Mouse (Mus musculus) brain, adult 2 months (tissue): ENCODE results near the gene Spata5.

Experiments used
- DNase-seq: peaks from one replicate; pipeline ENCODE4 v3.0.0; 2011; ENCODE audit warnings: low read depth, low spot score

Gene Spata5

DNA sequence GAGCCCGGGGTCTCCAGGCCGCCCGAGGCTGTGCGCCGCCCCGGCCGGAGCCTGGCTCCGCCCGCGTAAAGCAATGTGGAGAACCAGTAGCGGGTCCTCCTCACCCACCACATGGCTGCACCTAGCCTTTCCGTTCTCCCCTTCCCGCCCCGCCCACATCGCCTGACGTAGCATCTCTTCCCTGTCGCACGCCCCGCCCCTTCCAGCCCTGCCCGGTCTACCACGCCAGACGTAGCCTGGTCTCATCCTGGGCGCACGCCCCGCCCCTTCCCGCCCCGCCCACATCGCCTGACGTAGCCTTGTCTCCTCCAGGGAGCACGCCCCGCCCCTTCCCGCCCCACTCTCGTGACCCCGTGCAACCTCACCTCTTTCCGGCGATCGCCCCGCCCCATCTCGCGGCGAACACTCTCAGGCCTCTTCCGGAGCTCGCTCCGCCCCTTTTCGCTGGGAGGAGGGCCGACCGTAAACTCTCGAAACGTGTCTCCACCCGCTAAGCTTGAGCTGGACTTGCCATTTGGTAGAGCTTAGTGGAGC lies at the start of gene Spata5:
Gene Spata5 (plus strand): TSS at position 439 of the 534 bp plus-strand sequence.
- DNase-seq: peak; percentile 100

DNA sequence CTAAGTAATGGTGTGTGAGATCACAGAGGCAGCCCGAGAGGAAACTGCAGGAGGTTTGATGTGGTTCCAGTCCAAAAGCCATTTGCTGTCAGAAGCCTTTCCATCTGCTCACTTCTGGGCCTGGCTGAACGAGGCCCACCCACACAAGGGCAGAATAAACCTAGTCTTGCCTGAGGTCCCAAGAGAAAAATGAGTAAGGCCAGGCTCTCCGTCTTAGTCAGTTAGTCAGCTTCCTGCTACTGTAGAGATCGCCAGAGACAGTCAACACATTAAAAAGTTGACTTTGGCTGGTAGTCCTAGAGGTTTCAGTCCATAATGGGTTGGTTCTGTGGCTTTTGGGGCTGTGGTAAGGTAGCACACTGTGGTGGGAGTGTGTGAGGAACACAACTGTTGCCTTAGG lies 49.3 kb upstream of the Spata5 start:
- DNase-seq: no peak

DNA sequence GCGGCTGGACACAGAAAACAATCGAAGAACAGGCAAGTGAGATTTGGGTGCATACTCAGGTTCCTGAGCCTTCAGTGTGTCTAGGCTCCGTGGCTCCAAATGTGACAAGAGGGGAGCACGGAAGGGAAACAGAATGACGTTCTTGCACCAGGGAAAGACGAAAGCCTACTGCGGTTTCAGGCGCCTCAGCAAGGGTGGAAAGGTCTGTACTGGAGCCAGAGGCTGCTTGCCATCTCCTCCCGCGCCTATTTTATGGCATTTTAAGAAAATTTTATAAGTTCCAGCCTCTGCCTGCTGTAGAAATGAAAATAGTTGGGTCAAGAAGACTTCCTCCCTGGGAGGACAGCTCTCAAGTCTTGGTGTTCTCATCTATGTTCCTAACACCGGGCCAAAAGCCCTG lies 46.0 kb upstream of the Spata5 start:
- no peak for DNase-seq

DNA sequence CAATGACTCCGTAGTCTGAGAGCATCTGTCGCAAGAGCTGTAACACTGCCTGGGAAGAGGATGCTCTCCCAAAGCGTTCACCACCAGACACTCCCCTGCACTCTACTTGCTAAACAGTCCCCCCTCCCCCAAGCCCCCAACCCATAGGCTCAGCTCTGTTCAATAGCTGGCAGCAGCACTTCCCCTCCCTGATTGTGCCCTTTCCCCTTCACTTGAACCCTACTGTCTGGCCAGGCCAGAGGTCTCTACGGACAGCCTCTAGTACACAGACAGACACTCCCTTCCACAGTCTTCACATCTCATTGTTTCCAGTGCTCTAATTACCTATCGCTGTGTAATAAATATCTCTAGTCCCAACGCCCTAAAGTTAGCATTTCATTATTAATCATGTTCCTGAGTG lies 41.8 kb upstream of the Spata5 start:
- no peak for DNase-seq

DNA sequence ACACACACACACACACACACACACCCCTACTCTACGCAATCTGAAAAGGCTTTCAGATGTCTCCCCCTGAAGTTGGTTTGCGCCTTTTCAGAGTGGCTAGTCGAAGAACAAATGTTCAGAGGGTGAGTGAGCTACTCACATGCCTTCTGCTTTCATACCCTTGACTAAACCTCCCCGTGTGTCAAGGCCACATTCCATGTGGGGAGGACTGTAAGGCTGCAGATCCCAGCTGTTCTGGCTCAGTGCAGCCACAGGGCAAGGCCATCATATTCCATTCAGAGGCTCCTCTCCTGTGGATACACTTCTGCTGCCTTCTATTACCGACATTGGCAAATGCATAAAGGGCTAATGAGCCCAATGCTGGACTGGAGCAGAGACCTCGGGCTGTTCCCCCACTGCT lies 41.3 kb upstream of the Spata5 start:
- DNase-seq: no peak

DNA sequence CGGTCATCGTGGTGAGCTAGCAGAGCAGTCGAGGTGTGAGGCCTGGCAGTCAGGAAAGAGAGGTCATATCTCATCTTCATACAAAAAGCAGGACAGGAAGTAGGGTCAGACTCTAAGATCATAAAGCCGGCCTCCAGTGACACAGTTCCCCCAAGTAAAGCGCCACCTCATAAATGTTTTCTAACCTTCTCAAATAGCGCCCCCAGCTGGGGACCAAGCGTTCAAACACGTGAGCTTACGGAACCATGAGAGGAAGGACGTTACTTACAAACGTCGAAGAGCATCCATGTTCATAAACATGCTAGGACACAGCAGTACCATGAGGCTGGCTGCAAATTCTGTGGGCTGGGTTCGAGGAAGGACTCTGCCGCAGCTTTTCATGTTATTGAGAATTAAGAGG lies 40.5 kb upstream of the Spata5 start:
- no peak for DNase-seq

DNA sequence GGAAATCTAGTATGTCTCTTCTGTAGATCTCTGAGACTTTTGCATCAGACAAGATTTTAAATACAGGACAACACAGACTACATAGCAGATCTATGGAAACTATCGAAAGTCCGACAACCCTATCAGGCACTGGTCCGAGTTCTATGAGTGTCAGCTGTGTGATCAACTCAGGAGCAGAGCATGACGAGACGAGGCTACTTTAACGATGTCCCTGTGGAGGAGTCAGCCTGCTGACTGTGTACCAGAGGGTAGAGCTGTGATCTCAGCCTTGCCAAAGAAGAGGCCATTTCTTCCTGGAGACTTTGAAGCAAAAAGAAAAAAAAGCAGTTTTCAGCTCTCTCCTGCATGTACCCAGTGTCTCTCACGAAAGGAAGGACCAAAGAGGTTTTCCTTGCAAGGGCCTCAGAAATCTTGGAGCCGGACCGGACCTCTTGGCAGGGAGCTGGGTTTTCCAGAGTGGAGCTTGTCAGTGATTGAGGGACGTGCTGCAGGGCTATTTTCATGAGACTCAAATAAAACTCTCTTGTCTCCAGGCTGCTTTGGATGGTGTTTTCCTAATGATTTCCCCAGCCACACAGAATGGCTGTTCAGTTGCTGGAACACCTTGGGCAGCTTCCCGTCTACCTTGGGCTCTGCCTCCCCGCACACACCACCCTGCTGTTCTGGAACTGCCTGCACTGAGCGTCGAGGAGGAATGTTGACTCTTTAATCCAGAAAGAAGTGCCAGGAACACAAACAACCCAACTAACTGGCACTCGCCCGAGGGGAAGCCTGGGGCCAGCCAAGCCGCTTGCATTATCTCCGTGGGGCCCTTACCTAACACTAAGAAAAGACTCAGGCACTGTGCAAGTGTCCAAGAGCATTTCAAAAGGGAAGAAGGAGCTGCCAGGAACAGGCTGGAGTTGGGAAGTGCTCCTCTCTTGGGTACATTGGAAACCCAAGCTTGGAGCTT lies 39.5 kb upstream of the Spata5 start:
- DNase-seq: no peak

DNA sequence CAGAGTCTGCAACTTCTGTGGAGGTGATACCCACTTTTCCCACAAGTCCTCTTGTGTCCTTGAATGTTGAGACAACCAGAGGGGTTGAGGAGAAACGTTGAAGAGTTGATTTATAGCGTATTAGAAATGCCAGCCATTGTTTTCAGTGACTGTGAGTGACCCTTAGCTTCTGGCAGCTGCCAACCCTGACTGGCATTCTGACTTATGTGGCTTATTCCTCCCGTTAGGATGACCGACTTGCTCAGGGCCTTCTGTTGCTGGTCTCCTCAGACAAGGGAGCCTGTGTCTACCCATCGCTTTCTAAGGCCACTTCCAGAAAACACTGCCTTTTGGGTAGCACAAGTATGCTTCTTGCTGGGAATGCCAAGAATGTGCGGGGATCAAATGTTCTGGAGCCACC lies 38.2 kb upstream of the Spata5 start:
- DNase-seq: no peak

DNA sequence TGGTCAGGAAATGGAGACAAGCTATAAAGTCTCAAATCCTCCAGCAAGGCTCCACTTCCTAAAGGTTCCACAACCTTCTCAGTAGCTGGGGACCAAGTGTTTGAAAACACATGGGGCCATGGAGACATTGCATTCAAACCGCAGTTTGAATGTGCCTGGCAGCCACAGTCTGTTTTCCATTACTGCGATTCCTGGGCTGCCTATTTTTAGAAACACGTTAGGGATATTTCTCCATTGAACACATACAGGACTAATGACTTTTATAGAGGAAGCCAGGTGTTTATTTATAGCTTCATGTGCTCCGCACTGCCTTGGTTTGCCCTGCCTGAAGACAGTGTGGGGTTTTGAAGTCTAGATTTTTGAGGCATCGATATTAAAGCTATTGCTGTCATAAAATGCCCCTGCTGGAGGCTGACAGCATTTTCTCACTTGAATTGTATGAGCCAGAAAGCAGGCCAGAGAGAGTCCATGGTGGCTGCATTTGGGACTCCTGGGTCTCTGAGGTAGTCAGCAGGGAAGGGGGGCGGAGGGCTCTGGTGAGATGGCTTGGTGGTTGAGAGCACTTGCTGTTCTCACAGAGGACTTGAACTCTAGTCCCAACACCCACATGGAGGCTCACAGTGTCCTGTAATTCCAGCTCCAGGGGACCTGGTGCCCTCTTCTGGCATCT lies 36.5 kb upstream of the Spata5 start:
- no peak for DNase-seq

DNA sequence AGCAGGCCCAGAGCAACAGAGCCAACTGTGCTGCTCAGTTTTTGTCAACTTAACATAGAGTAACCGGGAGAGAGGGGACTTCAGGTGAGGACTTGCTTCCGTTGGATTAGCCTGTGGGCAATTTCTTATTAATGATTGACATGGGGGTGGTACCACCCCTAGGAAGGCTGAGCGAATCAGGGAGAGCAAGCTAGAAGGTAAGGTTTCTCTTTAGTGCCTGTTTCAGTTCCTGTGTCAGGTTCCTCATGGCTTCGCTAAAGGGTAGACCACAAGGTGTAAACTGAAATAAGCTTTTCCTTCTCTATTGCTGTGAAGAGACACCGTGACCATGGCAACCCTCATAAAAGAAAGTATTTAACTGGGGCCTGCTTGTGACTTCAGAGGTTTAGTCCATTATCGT lies 32.4 kb upstream of the Spata5 start:
- no peak for DNase-seq

DNA sequence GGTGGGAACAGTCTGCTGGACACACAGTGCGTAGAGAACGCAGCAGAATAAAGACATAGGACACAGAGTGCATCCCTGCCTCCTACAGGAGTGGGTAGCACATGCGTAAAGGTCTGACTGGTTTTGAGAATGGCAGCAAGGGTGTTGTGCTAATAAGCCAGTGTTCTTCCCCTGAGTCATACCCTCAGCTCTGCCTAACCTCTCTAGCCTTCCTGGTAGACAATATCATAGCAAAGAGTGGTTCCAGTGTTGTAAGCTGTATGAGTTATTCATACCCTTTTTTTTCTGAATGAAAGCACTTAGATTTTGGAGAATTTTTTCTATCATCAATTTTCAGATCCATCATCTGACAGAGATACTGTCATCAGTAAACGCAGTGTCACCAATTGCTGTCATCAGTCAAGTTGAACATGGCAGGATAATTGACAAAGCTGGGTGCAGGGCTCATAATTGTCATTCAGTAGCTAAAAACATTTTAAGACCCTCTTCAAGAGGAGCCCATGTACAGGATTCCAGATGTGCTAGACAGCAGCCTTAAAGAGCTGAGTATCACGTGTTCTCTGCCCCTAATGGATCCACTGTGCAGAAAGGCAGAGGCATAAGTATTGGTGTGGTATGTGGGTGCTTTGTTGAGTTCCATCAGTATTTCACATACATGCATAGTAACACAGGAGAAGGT lies 22.6 kb upstream of the Spata5 start:
- no peak for DNase-seq

DNA sequence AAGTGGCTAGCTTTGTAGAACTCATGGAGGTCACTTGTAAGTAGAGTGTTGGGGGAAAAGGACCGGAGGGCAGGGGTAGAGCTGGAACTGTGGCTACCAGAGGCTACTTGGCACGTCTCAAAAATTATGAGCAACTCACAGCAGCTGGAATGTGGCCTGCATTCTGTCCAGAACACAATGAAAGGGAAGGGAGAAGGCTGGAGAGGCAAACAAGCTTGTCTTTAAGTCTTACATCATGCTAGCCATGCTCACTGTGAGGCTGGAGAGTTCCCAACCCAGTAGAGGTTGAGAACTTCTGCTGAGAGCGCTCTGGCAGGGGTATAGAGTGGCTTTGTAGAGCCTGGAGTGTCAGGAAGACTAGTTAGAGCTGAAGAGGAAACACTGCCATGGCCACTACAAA lies 22.1 kb upstream of the Spata5 start:
- DNase-seq: no peak

DNA sequence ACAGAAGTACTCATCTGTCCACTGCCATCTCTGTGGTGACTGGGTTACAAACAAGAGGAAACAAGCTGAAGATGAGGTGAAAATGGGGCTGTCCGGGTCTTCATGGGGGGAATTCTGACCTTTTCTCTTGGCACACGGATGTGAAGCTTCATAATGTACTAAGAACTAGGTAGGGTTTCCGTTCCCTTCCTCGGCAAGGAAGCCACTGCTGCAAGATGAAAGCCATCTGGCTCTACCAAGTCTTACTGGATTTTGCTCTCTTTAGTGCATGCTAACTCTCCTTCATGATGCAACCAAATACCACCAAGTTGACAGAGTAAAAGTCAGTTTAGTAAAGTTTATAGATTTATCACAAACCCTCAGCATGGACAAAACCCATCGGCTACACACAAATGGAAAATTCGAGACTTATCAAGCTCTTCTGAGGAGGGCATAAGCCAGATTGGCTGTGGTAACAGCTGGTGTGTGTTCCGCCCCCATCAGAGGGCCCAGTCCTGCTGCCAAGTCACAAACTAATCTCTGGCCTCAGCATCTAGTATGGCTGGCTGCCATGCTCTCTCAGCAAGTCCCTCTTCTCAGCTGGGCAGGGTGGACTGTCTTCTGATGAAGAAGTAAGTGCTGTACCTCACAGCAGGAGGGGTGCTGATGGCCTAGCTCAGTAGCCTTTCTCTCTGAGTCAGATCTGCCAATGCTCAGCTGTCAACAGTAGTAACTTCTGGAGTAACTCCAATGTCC lies 20.9 kb upstream of the Spata5 start:
- DNase-seq: peak; percentile 56

DNA sequence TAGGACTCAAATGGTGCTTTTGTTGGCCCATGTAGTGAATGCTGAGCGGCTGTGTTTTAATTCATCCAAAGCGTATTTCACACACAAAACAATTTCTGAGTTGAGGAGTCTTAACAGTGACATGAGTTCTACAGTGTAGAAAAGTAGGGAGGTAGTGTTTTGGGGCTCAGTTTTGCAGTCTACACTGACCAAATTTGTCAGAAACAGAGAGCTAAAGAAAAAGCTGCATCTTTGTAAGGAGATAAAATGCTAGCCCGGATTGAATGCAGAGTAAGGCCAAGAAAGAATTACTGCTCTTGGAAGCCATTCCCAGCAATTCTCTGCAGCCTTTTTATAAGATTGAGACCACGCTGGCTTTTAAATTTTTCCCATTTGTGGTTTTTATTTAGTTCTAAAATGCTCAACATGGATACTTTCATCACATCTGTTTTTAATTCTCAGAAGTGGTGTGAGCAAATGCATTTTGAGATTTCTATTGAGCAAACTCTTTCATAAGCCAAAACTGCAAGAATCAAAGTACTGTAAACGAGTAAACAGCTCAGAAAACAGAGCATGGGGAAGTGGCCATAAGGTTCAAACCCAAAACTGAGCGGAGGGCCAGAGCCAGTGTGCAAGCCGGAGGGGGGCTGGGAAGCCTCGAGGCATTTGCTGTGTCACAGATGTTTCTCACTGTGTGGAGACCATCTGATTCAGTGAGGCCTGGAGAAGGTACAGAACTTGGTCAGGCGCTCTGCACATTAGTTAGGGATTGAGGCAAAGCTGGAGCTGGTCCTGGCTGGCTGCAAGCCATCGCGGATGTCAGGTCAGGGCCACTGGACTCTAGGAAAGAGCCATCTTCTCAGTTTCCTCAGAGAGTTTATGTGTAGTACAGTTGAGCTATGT lies 17.7 kb upstream of the Spata5 start:
- DNase-seq: no peak

DNA sequence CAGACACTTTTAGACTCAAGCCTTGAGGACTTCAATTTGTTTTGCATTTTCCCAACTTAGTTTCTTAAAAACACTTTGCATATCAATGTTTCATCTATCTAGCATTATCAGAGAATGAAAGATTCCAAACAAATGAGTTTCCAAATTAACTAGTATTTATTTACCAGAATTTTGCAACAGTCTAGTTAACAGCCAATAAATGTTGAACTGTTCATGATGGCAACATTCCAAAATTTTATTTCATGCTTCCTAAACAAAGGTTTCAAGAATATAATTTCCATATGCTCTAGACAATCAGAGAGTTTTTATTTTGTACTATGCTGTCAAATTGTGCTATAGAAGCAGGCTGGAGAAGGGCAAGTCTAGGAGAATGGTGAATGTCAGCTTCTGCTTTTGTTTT lies 12.1 kb upstream of the Spata5 start:
- DNase-seq: no peak

DNA sequence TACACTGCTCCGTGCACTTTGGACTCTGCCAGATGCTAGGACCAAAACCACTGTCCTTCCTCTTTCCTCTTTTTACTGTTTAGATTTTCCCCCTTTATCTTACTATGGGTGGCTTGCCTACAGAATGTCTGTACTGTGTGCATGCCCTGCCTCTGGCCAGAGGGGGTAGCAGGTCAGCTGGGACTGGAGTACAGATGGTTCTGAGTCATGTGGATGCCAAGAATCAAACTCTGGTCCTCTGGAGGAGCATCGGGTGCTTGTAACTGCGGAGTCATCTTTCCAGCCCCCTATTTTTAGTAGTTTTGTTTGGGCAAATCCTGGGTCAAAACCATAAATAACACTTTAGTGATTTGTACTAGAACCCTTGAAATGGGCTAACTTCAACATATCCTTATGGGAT lies 6.2 kb upstream of the Spata5 start:
- no peak for DNase-seq

DNA sequence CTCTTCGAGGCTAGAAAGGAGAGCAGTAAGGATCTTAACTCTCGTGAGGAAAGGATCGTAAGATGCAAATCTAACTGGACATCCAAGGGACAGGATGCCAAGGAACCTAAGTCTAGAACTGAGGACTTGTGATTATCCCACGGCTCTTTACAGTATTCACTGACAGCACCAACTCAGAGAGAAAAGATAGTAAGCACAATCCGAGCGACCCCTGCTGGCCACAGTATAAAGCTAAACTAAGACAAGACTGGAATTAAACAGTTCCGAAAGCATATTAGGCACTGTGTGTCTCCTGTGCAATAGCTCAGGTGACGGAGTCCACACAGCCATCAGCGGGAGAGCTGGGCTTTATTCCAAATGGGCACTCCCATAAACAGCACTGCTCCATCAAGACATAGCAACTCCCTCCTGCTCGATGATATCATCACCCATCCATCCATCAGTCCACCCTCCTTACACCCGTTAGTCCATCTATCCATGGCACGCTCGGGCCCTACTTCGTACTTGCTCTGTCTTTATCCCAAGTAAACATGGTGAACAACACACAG lies 5.2 kb upstream of the Spata5 start:
- peak; percentile 87 for DNase-seq

DNA sequence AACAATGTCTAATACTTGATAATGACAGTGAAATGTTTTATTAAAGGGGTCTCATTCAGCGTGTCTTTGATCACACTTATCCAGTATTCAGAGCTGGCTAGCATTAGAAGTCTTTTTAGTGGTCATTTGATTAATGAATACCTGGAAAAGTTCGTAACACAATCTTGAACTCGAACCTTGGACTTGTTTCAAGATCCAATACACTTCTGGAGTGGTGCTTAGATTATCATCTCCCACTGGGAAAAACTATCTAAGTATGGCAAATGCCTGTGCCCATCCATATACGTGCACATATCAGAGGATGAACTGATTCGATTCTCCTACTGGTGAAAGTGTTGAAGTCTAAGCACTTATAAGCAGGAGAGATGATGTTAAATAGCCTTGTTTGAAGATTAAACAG lies 1.4 kb upstream of the Spata5 start:
- no peak for DNase-seq

DNA sequence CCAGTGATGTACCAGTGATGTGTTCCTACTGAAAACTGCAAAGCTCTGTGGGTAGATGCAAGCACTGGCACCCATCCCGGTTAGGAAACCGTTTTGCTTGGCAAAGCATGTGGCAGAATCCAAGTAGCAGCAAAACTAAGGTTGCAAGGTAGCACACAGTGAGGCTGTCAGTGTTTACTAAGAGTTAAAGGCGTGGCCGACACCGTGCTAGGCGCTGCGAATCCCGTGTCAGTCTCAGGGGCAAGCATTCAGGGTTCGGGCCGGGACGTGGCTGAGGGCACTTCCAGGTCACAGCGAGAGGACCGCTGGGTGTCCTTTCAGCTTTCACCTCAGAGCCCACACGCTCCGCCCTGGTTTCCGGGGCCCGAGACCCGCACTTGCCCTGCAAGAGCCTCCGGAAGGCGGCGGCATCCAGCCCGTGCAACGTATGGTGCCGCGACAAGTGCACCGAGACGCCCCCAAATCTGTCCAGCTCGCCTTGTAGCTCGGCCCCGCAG lies 687 bp upstream of the Spata5 start:
- peak; percentile 83 for DNase-seq

DNA sequence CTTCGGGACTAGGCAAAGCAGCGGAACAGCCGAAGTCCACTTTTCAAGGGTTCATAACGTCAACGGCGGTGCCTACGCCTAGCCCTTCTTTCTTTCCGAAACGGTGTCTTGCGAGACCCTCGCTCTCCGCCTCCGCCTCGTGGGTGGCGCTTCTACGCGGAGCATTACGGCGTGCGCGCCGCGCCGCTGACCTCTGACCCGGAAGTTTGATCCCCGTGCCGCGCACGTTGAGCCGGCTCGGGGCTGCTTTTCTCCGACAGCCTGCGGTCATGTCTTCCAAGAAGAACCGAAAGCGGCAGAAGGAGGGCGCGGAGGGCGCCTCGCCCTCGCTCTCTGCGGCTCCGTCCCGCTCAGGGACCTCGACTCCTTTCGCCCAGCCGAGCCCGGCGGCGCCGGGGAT lies 376 bp downstream of the Spata5 start, which contains the start of gene Nudt6:
Gene Nudt6 (minus strand): TSS at position 140 of the 400 bp plus-strand sequence.
- peak; percentile 95 for DNase-seq
